Mouse (Mus musculus) left cerebral cortex, adult 2 months (tissue): Measurements from ENCODE around the gene 3300002I08Rik. TPM values are rescaled to one million over a fixed set of nuclear protein-coding genes. Genes with fewer than 3 reads are reported as not detected.

Experiments used
- DNase-seq, 2 experiments: peaks; one replicate each; pipeline ENCODE4 v3.0.0; 2021 to 2022; ENCODE audit warnings: low spot score in 2 of 2, mixed read lengths in 1 of 2; ENCODE audit errors: extremely low spot score in 1 of 2
- H3K27ac ChIP-seq: fragments of 200-600 bp; 2 replicates; pipeline ENCODE4 v1.8.1; 2022
- H3K4me3 ChIP-seq: fragments of 200-600 bp; 2 replicates; pipeline ENCODE4 v1.8.1; 2022
- CTCF ChIP-seq: fragments of 200-600 bp; IDR thresholded peaks from 2 replicates; pipeline ENCODE4 v1.8.1; 2022; ENCODE audit warnings: antibody characterized with exemption, mild to moderate bottlenecking, moderate library complexity
- intact Hi-C: fragments of 180-260 bp; cut with DNase I; formaldehyde crosslinking; loops from one replicate; pipeline ENCODE4 v1.15.1; 2025
- total RNA-seq, 2 experiments: library from RNA; stranded (reverse); gene quantifications; 2 replicates each; pipeline ENCODE4 v1.2.3; 2021

The 3300002I08Rik gene
- total RNA-seq, 2 experiments from 2014 or later: 8.4 to 9.2 TPM

DNA sequence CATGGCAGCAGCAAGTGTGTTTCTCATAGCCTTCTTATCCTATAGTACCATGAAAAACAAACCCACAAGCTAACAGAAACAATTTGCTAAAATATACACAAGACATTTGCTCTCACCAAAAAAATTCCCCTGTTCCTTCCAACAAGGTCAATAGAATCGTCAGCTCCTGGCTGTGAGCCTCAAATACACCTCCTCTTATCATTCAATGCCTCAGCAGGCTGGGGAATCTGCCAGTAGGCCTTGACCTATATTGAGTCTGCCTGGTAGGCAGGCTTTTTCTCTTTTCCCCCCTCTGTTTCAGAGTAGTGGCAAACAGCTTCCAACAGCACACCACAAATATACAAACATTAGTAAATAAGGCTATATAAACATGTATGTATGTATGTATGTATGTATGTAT, 63.5 kb downstream of the 3300002I08Rik start:
- intact Hi-C loops: no loop called here
- H3K4me3 ChIP-seq: no peak overlapping the region
- no peak for TF ChIP-seq CTCF
- no peak overlapping the region for H3K27ac ChIP-seq
- no peak for DNase-seq

DNA sequence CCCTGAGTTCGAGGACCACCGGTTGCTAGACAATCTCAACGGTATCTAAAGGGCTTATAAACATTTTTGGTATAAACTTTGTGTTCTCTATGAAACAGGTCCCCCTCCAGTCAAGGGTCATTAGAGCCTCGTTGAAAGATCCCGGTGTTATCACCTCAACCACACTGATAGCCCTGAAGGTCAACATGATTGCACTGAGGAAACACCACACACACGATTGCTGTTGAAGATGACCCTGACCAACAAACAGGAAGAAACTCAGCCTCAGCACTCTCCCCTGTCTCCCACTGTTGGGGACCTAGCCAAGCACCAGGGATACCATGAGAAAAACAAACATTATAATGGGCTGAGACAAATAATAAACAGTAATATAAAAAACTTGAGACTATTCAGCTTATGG, 68.9 kb downstream of the 3300002I08Rik start:
- DNase-seq: no peak
- Histone ChIP-seq H3K4me3 (no peak overlapping the region), H3K27ac (no peak overlapping the region)
- intact Hi-C loops: no loop called here
- no peak for TF ChIP-seq CTCF

Other genes starting within 250 kb of the 3300002I08Rik start
- 10 to 100 TPM; 10.7 to 11.0 TPM for gene Zfp120, start 226.1 kb downstream of the 3300002I08Rik start, total RNA-seq
- not detected for gene Gm10770, start 183.1 kb downstream of the 3300002I08Rik start, total RNA-seq
- not detected for gene Gm14139, start 181.0 kb downstream of the 3300002I08Rik start, total RNA-seq
- gene Zfp937, start 144.7 kb downstream of the 3300002I08Rik start, total RNA-seq: 1 to 10 TPM; 9.6 to 9.7 TPM
- 1 to 10 TPM; 6.5 to 7.9 TPM for gene Gm21994, start 107.2 kb downstream of the 3300002I08Rik start, total RNA-seq
- under 1 TPM; 0.32 to 0.37 TPM for gene Gm14124, start 105.2 kb downstream of the 3300002I08Rik start, total RNA-seq
- 1 to 10 TPM in 1 of 2 experiments, not detected in 1; 2.6 TPM for gene Gm10130, start 39.1 kb downstream of the 3300002I08Rik start, total RNA-seq
- gene Zfp442, start 88.7 kb upstream of the 3300002I08Rik start, total RNA-seq: 1 to 10 TPM; 6.4 to 8.3 TPM
- under 1 TPM in 1 of 2 experiments, not detected in 1; 0.23 TPM for gene Zfp345, start 122.3 kb upstream of the 3300002I08Rik start, total RNA-seq
- not detected for gene Cst7, start 207.7 kb upstream of the 3300002I08Rik start, total RNA-seq
- gene Apmap, start 245.8 kb upstream of the 3300002I08Rik start, total RNA-seq: 10 to 100 TPM; 49.5 to 56.7 TPM